Mouse (Mus musculus) central nervous system, embryonic 18 days (tissue): ENCODE results near the gene Cct7. TPM values are rescaled to one million over a fixed set of nuclear protein-coding genes. Genes with fewer than 3 reads are reported as not detected.

Experiments
- polyA plus RNA-seq: library from polyadenylated mRNA; depleted of rRNA; stranded (reverse); fragments of >200 nt; gene quantifications from 2 replicates; pipeline ENCODE4 v1.2.3, GENCODE M21; 2012; rRNA removed

Cct7 gene
- 316 and 327 TPM in 2 replicates for polyA plus RNA-seq

DNA sequence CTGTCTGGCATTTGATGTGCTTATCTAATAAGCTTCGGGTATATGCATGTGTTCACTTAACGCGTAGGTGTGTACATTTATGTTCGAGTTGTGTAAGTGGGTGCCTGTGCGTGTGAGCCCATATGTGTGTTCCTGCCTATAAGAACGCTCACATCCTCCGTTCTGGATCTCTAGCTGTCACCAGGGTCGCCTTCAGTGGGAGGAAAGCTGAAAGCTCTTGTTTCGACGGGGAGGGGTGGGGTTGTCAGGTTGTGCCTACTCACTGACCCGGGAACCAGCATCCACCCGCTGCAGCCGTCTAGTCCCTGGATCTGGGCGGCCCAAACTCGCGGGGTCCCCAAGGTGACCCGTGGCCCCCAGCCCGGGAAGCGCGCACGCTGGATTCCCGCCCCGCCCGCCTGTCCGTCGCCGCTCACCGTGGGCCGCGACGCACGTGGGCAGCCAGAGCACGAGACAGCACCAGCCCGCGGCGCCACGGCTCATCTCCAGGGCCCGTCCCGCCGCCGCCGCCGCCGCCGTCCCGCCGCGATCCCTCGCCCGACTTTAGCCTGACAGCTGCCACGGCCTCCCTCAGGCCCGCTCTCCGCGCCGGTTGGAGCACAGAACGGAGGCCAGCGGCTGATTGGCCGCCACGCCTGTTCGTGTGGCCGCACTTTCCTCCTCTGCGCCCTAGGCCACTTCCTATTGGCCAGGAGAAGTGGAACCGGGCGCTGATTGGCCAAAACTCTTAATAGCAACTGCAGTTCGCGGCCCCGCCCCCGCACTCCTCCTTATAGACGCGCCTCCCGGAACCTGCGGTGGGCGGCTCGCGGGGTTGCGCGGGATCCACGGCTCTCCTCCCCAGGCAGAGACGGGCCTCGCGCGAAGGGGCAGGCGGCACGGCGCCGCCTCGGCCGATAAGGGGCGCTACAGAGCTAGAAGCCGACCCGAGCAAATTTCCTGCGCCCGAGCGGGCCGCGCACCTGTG is at the start of gene Cct7:
Gene Cct7 (plus strand): TSS at position 818 of the 967 bp plus-strand sequence.

DNA sequence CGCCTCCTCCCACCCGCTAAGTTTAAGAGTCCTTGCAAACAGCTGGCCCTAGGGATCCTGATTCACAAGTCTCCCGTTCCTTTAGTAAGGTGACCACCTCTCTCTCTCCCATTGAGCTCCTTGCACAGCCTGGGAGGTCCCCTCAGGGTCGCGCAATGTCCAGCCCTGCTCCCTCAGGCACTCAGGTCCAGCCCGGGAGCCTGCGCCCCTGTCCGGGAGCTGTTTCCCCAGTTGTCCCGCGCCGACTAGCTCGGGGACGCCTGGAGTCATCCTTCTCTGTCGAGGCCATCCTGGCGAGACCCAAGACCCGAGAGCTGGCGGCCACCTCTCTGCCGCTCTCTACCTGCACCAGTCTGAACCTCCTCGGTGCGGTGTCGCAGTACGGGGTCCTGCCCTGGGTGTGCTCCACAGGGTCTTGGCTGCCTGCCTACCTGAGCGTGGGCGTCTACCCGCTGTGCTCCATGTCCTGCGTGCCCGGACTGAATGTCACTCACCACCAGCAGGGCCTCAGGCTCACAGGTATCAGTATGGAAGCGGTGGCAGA is 27.4 kb upstream of the Cct7 start, which contains the start of gene Noto:
Gene Noto (plus strand): TSS at position 51 of the 544 bp plus-strand sequence.

GRCm38 (mm10) chr6:85431842-85432431 is 19.4 kb upstream of the Cct7 start, which contains the start of gene Smyd5:
Gene Smyd5 (plus strand): TSS chr6:85431989.

GRCm38 (mm10) chr6:85451664-85452410 is 523 bp downstream of the Cct7 start, which contains the start of gene Pradc1:
Gene Pradc1 (minus strand): TSS chr6:85451970.

DNA sequence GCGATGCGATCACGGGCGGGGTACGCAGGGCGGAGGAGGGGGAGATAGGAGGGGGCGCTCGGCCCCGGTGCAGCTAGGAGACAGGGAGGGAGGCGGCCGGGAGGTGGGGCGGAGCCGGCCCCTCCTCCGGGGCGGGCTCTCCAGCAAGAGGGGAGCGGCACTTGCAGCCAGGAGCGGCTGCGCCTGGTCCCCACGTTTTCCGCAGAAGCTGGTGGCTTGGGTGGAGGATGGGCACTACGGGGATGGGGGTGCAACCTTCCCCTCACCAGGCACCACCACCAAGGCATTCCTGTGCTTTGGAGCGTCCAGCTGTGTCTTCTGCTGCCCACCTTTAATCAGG is 51.6 kb downstream of the Cct7 start, which contains the start of gene Fbxo41:
Gene Fbxo41 (minus strand): TSS at position 84 of the 340 bp plus-strand sequence.

DNA sequence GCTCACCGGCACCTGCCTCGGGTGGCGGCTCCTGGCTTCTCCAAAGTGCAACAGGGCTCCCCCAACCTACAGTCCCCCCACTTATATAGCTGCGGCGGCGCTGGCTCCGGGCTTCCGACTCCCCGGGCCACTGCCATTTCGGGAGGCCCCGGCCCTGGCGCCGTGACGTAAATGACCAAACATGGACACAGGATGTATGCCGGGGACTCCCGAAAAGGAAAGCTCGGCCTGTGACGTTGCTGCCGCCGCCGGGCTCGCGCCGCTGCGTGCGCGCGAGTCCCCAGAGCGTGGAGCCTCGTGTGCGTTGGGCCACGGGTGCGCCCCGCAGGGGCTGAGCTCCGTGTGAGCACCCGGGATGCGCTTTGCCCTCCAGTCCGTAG is 62.2 kb downstream of the Cct7 start, which contains the start of gene Egr4:
Gene Egr4 (minus strand): TSS at position 59 of the 380 bp plus-strand sequence.

Other genes starting within 250 kb of the Cct7 start
- gene Sfxn5, start 118.1 kb upstream of the Cct7 start, polyA plus RNA-seq = 25.5 and 28.1 TPM in 2 replicates
- 20.9 and 23.5 TPM in 2 replicates for gene Rab11fip5, start 76.9 kb upstream of the Cct7 start, polyA plus RNA-seq
- gene Noto, start 27.6 kb upstream of the Cct7 start, polyA plus RNA-seq = not detected in 2 replicates
- 89.9 and 92.3 TPM in 2 replicates for gene Smyd5, start 19.5 kb upstream of the Cct7 start, polyA plus RNA-seq
- 21.4 and 24.3 TPM in 2 replicates for gene Pradc1, start 456 bp downstream of the Cct7 start, polyA plus RNA-seq
- 28.0 and 31.3 TPM in 2 replicates for gene Fbxo41, start 51.5 kb downstream of the Cct7 start, polyA plus RNA-seq
- 1.3 and 1.5 TPM in 2 replicates for gene Egr4, start 62.1 kb downstream of the Cct7 start, polyA plus RNA-seq
- gene Alms1, start 136.0 kb downstream of the Cct7 start, polyA plus RNA-seq = 5.1 and 5.3 TPM in 2 replicates